In genomic region chr13:117931746-117932145, GRCm38 (mm10) we compare ENCODE assay signal across 20 mouse cellular contexts.
DNase-seq lines count a peak whose midpoint lies in the region; TF ChIP-seq lines count a peak whose summit lies in the region.
"Had no signal": no experiment of that assay in that cellular context is flagged by ENCODE, and none has a peak within 500 bp of the region (broad histone marks: within the 10 kb centered on the region; RNA-seq: fewer than 3 reads in every experiment).

No protein-coding gene starts in this region.

- 42% methylated on average over 2 of the region's 2 CpGs for WGBS in heart, adult 2 months

- no peaks in the 10 kb centered on the region for H3K27me3 ChIP-seq in heart, adult 2 months (ENCODE audit: control insufficient read depth, insufficient read depth, low read length)
- H3K27me3 ChIP-seq: embryonic facial prominence, embryonic 13.5 days; forebrain, embryonic 13.5 days; heart, embryonic 12.5 days; hindbrain, embryonic 13.5 days had no signal

- DNase-seq in adrenal gland, postnatal 14 days = peak; percentile 6
- no peak for DNase-seq in adrenal gland, postnatal 25 days
- DNase-seq in gastrocnemius, adult 18-20 months (ENCODE audit: low spot score) = peak; percentile 19
- no peak for DNase-seq in gastrocnemius, adult 8-10 months (ENCODE audit: low spot score in 2 of 2)
- peak; percentile 18 for DNase-seq in heart, postnatal 4 days
- no peak for DNase-seq in heart, adult 2 months
- DNase-seq in adipocyte (ENCODE audit: low spot score) (peak; percentile 10), MN1 (ENCODE audit: low spot score) (no peak)
- DNase-seq: adrenal gland, adult 8-10 months; cerebellum, postnatal 14 days; embryo, embryonic 11 days; gastrocnemius, postnatal 36 days; heart, adult 11 months; kidney, adult 11 months; kidney, adult 9 months had no signal

- no peak for TF ChIP-seq EP300 in heart, adult 2 months (IDR thresholded peaks at IDR 0.05; ENCODE audit: insufficient read depth, low read depth, low read length)

- no peaks in the 10 kb centered on the region for H3K36me3 ChIP-seq in heart, adult 2 months (ENCODE audit: control insufficient read depth, insufficient read depth, low read length)
- H3K36me3 ChIP-seq: embryonic facial prominence, embryonic 13.5 days; heart, embryonic 12.5 days; hindbrain, embryonic 13.5 days had no signal

- H3K4me3 ChIP-seq in heart, adult 2 months = no peak overlapping the region
- H3K4me3 ChIP-seq: embryonic facial prominence, embryonic 13.5 days; forebrain, embryonic 13.5 days; heart, embryonic 12.5 days; hindbrain, embryonic 13.5 days had no signal

- intact Hi-C loops in heart, adult 2 months (cut with DNase I) = no loop called here

- no peak for TF ChIP-seq POLR2A in heart, adult 2 months (IDR thresholded peaks at IDR 0.05; ENCODE audit: insufficient read depth, low read depth, low read length)

- no peak for TF ChIP-seq CTCF in heart, adult 2 months (IDR thresholded peaks at IDR 0.05)

- H3K9ac ChIP-seq in heart, adult 2 months (ENCODE audit: low read depth, low read length) = no peak overlapping the region
- H3K9ac ChIP-seq: embryonic facial prominence, embryonic 13.5 days; forebrain, embryonic 13.5 days; heart, embryonic 12.5 days; hindbrain, embryonic 13.5 days had no signal

- H3K4me1 ChIP-seq in heart, adult 2 months (ENCODE audit: control insufficient read depth, insufficient read depth, low read length) = no peaks in the 10 kb centered on the region
- H3K4me1 ChIP-seq: embryonic facial prominence, embryonic 13.5 days; heart, embryonic 12.5 days; hindbrain, embryonic 13.5 days had no signal

- H3K79me2 ChIP-seq in heart, adult 2 months (replicated peaks; ENCODE audit: control insufficient read depth, insufficient read depth, low read length) = no peaks in the 10 kb centered on the region

- H3K27ac ChIP-seq in heart, adult 2 months = no peak overlapping the region
- H3K27ac ChIP-seq: embryonic facial prominence, embryonic 13.5 days; forebrain, embryonic 13.5 days; hindbrain, embryonic 13.5 days; hindbrain, postnatal 0 days had no signal

Comparison
In these comparisons a context has a peak if more than half of its experiments do, and no peak if none do; other contexts are left out.
1. DNase-seq: peak in adrenal gland, postnatal 14 days (single experiment), gastrocnemius, adult 18-20 months (single experiment), heart, postnatal 4 days (single experiment) and adipocyte (single experiment); none in adrenal gland, postnatal 25 days (single experiment), gastrocnemius, adult 8-10 months (0 of 2), heart, adult 2 months (0 of 2) and MN1 (single experiment).